Mouse (Mus musculus): ENCODE data around the gene Them7. TPM values are rescaled to one million over a fixed set of nuclear protein-coding genes. Genes with fewer than 3 reads are reported as not detected.

Them7 gene
- polyA plus RNA-seq, 1 experiment from 2014 or later: 0.13 TPM

- H3K4me1 ChIP-seq: 0 out of 2 replicates have a peak, but pooled peaks cover 3% of the 10 kb centered on the region
- no peaks in the 10 kb centered on the region for H3K9me3 ChIP-seq (replicated peaks)
- no peak overlapping the region for H3K9ac ChIP-seq
- no peak overlapping the region for H3K4me2 ChIP-seq (replicated peaks)
- H3K36me3 ChIP-seq: no peaks in the 10 kb centered on the region
- ATAC-seq (ENCODE audit: low FRiP score): peak; percentile 66
- WGBS: 57% methylated on average over 13 of the region's 13 CpGs
- H3K27ac ChIP-seq: no peak overlapping the region
- peaks cover 12% of the 10 kb centered on the region for H3K27me3 ChIP-seq
- H3K4me3 ChIP-seq: no peak overlapping the region
These were observed 93.5 kb downstream of the Them7 start for GRCm38 (mm10) chr2:105317556-105318184.

DNA sequence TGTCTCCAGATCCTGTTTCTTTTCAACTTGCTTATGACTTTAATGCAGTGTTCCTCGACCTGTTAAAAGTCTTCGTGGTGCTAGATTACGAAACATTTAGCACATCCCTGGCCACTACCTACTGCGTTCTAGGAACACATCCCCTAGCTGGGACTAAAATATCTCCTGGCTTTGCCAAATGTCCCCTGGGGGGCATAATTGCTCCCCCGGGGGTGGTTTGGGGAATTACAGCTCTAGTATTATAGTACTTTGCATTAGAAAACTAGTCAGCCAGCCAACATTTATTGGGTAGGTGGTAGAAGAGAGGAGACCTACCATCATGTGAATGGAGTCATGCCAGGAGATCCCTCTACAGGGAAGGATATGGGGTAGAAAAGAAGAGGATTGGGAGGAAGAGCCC, 101.9 kb downstream of the Them7 start:
- Histone ChIP-seq H3K4me1 (no peaks in the 10 kb centered on the region), H3K27ac (no peak overlapping the region), H3K4me3 (no peak overlapping the region), H3K36me3 (no peaks in the 10 kb centered on the region), H3K27me3 (peaks cover 18% of the 10 kb centered on the region; the same call in 1 of the 2 replicates), H3K9ac (no peak overlapping the region), H3K4me2 (replicated peaks) (no peak overlapping the region), H3K9me3 (replicated peaks) (no peaks in the 10 kb centered on the region)
- WGBS: 87% methylated on average over 5 of the region's 5 CpGs
- no peak for ATAC-seq (ENCODE audit: low FRiP score)

GRCm38 (mm10) chr2:105330024-105330423, 105.9 kb downstream of the Them7 start:
- H3K9me3 ChIP-seq (replicated peaks): no peaks in the 10 kb centered on the region
- H3K27ac ChIP-seq: no peak overlapping the region
- no peak for ATAC-seq (ENCODE audit: low FRiP score)
- H3K27me3 ChIP-seq: peaks cover 31% of the 10 kb centered on the region
- H3K9ac ChIP-seq: no peak overlapping the region
- no peaks in the 10 kb centered on the region for H3K36me3 ChIP-seq
- H3K4me1 ChIP-seq: no peaks in the 10 kb centered on the region
- WGBS: 93% methylated on average over 4 of the region's 4 CpGs
- no peak overlapping the region for H3K4me2 ChIP-seq (replicated peaks)
- no peak overlapping the region for H3K4me3 ChIP-seq

- Histone ChIP-seq H3K9me3 (replicated peaks) (no peaks in the 10 kb centered on the region), H3K27me3 (peaks cover 33% of the 10 kb centered on the region), H3K36me3 (no peaks in the 10 kb centered on the region), H3K4me3 (no peak overlapping the region), H3K4me1 (peaks cover 16% of the 10 kb centered on the region), H3K4me2 (replicated peaks) (no peak overlapping the region), H3K27ac (no peak overlapping the region), H3K9ac (no peak overlapping the region)
- 68% methylated on average over 8 of the region's 8 CpGs for WGBS
- ATAC-seq (ENCODE audit: low FRiP score): no peak
These were observed 109.0 kb downstream of the Them7 start for GRCm38 (mm10) chr2:105333107-105333506.

- no peaks in the 10 kb centered on the region for H3K36me3 ChIP-seq
- peaks cover 16% of the 10 kb centered on the region for H3K4me1 ChIP-seq
- no peak overlapping the region for H3K9ac ChIP-seq
- 29% methylated on average over 10 of the region's 10 CpGs for WGBS
- H3K27ac ChIP-seq: peak overlapping the region; percentile 35; the same call in 1 of the 2 replicates
- H3K4me3 ChIP-seq: no peak overlapping the region
- no peak overlapping the region for H3K4me2 ChIP-seq (replicated peaks)
- H3K27me3 ChIP-seq: peaks cover 34% of the 10 kb centered on the region
- peak; percentile 86 for ATAC-seq (ENCODE audit: low FRiP score)
- H3K9me3 ChIP-seq (replicated peaks): no peaks in the 10 kb centered on the region
These were observed 110.0 kb downstream of the Them7 start for GRCm38 (mm10) chr2:105333976-105334713.

GRCm38 (mm10) chr2:105335661-105336060, 111.5 kb downstream of the Them7 start:
- H3K36me3 ChIP-seq: no peaks in the 10 kb centered on the region
- H3K27ac ChIP-seq: no peak overlapping the region
- 77% methylated on average over 2 of the region's 2 CpGs for WGBS
- H3K4me2 ChIP-seq (replicated peaks): no peak overlapping the region
- peaks cover 16% of the 10 kb centered on the region for H3K4me1 ChIP-seq
- H3K9me3 ChIP-seq (replicated peaks): no peaks in the 10 kb centered on the region
- H3K4me3 ChIP-seq: no peak overlapping the region
- no peak overlapping the region for H3K9ac ChIP-seq
- H3K27me3 ChIP-seq: peaks cover 26% of the 10 kb centered on the region
- ATAC-seq (ENCODE audit: low FRiP score): no peak

DNA sequence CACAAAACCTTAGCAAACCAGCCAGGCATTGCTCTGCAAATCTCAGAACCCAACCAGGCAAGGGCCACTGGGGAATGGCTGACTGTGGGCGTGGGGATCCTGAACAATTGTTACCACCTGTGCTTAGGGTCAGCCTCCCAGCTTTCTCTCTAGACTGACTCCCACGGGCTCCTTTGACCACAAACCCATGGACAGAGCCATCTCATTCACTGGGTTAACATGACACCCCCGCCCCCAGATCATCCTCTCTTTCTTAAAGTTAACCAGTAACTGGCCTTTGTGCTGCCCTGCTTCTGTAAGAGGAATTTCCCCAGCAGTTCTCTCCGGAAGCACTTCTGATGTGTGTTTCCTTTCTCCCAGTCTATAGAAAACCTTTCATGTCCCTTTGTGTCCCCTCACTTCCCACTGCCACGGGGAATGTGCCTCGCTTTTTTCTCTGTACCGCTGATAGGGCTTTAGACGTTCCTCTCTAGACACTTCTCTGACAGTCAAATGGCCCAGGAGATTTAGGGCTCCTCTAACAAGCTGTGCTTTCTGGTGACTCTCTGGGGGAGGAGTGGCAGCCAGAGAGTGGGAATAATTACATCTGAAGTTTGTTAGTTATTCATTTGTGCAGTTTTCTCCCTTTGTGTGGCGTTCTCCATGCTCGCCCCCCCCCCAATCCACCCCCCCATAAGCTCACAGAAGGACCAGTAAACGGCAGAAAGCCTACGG, 112.4 kb downstream of the Them7 start:
- Histone ChIP-seq H3K4me2 (replicated peaks) (no peak overlapping the region), H3K36me3 (no peaks in the 10 kb centered on the region), H3K9me3 (replicated peaks) (no peaks in the 10 kb centered on the region), H3K27ac (no peak overlapping the region), H3K27me3 (peaks cover 19% of the 10 kb centered on the region), H3K4me3 (no peak overlapping the region), H3K4me1 (peaks cover 16% of the 10 kb centered on the region), H3K9ac (no peak overlapping the region)
- 12% methylated on average over 12 of the region's 12 CpGs for WGBS
- ATAC-seq (ENCODE audit: low FRiP score): no peak

- WGBS: 29% methylated on average over 8 of the region's 8 CpGs
- no peak overlapping the region for H3K4me2 ChIP-seq (replicated peaks)
These were observed 113.2 kb downstream of the Them7 start for GRCm38 (mm10) chr2:105337171-105337875.

DNA sequence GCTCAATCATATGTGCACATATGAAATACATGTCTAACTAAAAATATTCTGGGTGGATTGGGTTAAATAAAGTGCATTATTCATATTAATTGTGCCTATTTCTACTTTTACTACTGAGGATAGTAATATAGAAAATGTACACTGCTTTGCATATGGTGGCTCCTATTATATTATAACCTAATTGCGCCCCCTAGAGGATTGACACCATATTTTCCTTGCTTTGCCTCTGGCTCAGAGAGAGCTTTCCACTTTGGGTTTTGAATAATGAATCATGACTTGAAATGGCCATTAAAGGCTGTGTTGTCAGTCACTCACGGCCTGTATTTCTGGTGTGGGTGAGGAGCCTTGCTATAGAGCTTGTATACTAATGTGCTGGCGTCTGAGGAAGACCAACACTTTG, 115.9 kb downstream of the Them7 start:
- WGBS: 67% methylated on average over 3 of the region's 3 CpGs
- H3K4me1 ChIP-seq: peaks cover 16% of the 10 kb centered on the region
- no peaks in the 10 kb centered on the region for H3K36me3 ChIP-seq
- no peak overlapping the region for H3K27ac ChIP-seq
- ATAC-seq (ENCODE audit: low FRiP score): no peak
- H3K9me3 ChIP-seq (replicated peaks): no peaks in the 10 kb centered on the region
- H3K9ac ChIP-seq: no peak overlapping the region
- H3K27me3 ChIP-seq: peaks cover 9% of the 10 kb centered on the region
- H3K4me3 ChIP-seq: no peak overlapping the region
- H3K4me2 ChIP-seq (replicated peaks): no peak overlapping the region

More at GRCm38 (mm10) chr2:105337171-105337875, 113.2 kb downstream of the Them7 start:
- H3K4me1 ChIP-seq: peaks cover 16% of the 10 kb centered on the region
- no peaks in the 10 kb centered on the region for H3K9me3 ChIP-seq (replicated peaks)
- H3K27me3 ChIP-seq: peaks cover 14% of the 10 kb centered on the region
- H3K27ac ChIP-seq: no peak overlapping the region
- ATAC-seq (ENCODE audit: low FRiP score): no peak
- no peak overlapping the region for H3K4me3 ChIP-seq
- no peak overlapping the region for H3K9ac ChIP-seq
- no peaks in the 10 kb centered on the region for H3K36me3 ChIP-seq

DNA sequence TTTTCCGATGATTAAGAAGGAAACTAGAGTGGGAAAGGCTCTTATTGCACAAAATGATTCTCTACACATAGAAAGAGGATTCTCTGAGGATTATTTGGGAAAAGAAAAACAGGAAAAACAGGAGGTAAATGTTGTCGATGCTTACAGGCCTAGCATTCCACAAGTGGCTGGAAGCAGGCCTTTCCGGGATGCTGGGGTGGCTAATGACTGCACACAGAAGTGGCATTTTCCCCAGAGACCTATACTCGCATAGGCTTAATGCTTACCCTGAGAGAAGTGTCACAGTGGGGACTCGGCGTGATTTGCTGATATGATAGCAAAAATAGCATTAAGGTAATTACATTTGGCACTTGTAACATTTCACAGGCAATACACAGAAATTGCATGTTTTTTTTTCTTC, 124.8 kb downstream of the Them7 start:
- H3K9ac ChIP-seq: no peak overlapping the region
- 67% methylated on average over 6 of the region's 6 CpGs for WGBS
- peaks cover 4% of the 10 kb centered on the region; the same call in 1 of the 2 replicates for H3K27me3 ChIP-seq
- H3K27ac ChIP-seq: no peak overlapping the region
- H3K36me3 ChIP-seq: no peaks in the 10 kb centered on the region
- H3K4me3 ChIP-seq: no peak overlapping the region
- no peaks in the 10 kb centered on the region for H3K4me1 ChIP-seq
- H3K4me2 ChIP-seq (replicated peaks): no peak overlapping the region
- no peak for ATAC-seq (ENCODE audit: low FRiP score)
- no peaks in the 10 kb centered on the region for H3K9me3 ChIP-seq (replicated peaks)

GRCm38 (mm10) chr2:105356791-105357190, 132.7 kb downstream of the Them7 start:
- no peak for ATAC-seq (ENCODE audit: low FRiP score)
- 61% methylated on average over 5 of the region's 5 CpGs for WGBS
- no peaks in the 10 kb centered on the region for H3K9me3 ChIP-seq (replicated peaks)
- H3K36me3 ChIP-seq: no peaks in the 10 kb centered on the region
- H3K4me3 ChIP-seq: no peak overlapping the region
- no peak overlapping the region for H3K9ac ChIP-seq
- no peak overlapping the region for H3K27ac ChIP-seq
- H3K4me1 ChIP-seq: 0 out of 2 replicates have a peak, but pooled peaks cover 4% of the 10 kb centered on the region
- H3K4me2 ChIP-seq (replicated peaks): no peak overlapping the region
- no peaks in the 10 kb centered on the region for H3K27me3 ChIP-seq

- no peaks in the 10 kb centered on the region for H3K27me3 ChIP-seq
- no peaks in the 10 kb centered on the region for H3K9me3 ChIP-seq (replicated peaks)
- no peak overlapping the region for H3K9ac ChIP-seq
- WGBS: 86% methylated on average over 3 of the region's 3 CpGs
- H3K36me3 ChIP-seq: no peaks in the 10 kb centered on the region
- 0 out of 2 replicates have a peak, but pooled peaks cover 4% of the 10 kb centered on the region for H3K4me1 ChIP-seq
- no peak overlapping the region for H3K4me3 ChIP-seq
- H3K27ac ChIP-seq: no peak overlapping the region
- H3K4me2 ChIP-seq (replicated peaks): no peak overlapping the region
- no peak for ATAC-seq (ENCODE audit: low FRiP score)
These were observed 133.9 kb downstream of the Them7 start for GRCm38 (mm10) chr2:105358040-105358439.

Data from hindbrain, embryonic 12.5 days (tissue).